In genomic region chr9:35778009-35778408, GRCm38 (mm10) we compare ENCODE assay signal across 19 mouse cellular contexts. TPM values are rescaled to one million over a fixed set of nuclear protein-coding genes. Genes with fewer than 3 reads are reported as not detected.
DNase-seq lines count a peak whose midpoint lies in the region.
"Had no signal": no experiment of that assay in that cellular context is flagged by ENCODE, and none has a peak within 500 bp of the region (broad histone marks: within the 10 kb centered on the region; RNA-seq: fewer than 3 reads in every experiment).

Gene Gm17727 (minus strand): TSS chr9:35778109.

- DNase-seq in gonadal fat pad, adult 2 months (ENCODE audit: low read depth): no peak
- no peak for DNase-seq in liver
- DNase-seq: adrenal gland, adult 2 months; adrenal gland, adult 8-10 months; adrenal gland, postnatal 10 days; adrenal gland, postnatal 14 days; adrenal gland, postnatal 25 days; adrenal gland, postnatal 36 days; B cell, adult 2 months; cerebellum, adult 11 months; cerebellum, adult 11-12 months; cerebellum, adult 18-20 months; cerebellum, adult 2 months had no signal

RNA-seq across cellular contexts. Expression of gene Gm17727, which starts in this region (rescaled TPM):
- polyA plus RNA-seq in gonadal fat pad, adult 2 months (2012; rRNA removed): 127 and 133 TPM in 2 replicates
- polyA plus RNA-seq: activated CD4-positive, CD25-positive, alpha-beta regulatory T cell, adult 4 months; adrenal gland, adult 2 months; brain, embryonic 14.5 days; C2C12; CD4-positive, CD25-positive, alpha-beta regulatory T cell, adult 4 months; cerebellum, adult 2 months; G1E; Patski had no signal
